Mouse (Mus musculus): ENCODE results near the gene Ptprj. TPM values are rescaled to one million over a fixed set of nuclear protein-coding genes. Genes with fewer than 3 reads are reported as not detected.
"Not testable (repeated sequence)": the region's sequence is repeated elsewhere in the genome, so short reads cannot be mapped to it uniquely, and the experiment has no call there.

Ptprj gene
- polyA plus RNA-seq, 1 experiment from 2014 or later: 2.9 TPM

DNA sequence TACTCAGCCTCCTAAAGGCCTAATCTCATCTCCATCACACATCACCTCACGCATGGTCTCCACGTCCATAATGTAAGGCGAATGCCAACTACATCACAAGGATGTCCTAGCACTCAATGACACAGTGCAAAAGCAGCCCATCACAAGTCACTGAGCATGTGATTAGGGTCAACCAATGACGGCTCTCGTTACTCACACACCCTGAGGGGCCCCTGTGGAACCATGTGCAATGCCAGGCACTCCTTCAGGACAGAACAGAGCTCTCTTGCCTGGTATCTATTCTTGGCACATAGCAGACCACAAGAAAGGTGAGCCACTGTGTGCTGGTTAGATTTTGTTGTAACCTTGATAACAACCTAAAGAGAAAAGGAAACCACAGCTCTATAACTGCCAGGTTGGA lies 116.7 kb downstream of the Ptprj start:
- H3K27ac ChIP-seq (ENCODE audit: low read depth, low read length): no peak overlapping the region
- ATAC-seq (ENCODE audit: low FRiP score): no peak
- H3K4me2 ChIP-seq (replicated peaks; ENCODE audit: low read depth, low read length): no peak overlapping the region
- H3K36me3 ChIP-seq (ENCODE audit: control insufficient read depth, insufficient read depth, low read length): no peaks in the 10 kb centered on the region
- H3K9ac ChIP-seq (ENCODE audit: low read depth, low read length): no peak overlapping the region
- H3K4me1 ChIP-seq (replicated peaks; ENCODE audit: control insufficient read depth, insufficient read depth, low read length): no peaks in the 10 kb centered on the region
- no peak for DNase-seq (ENCODE audit: low spot score)
- no peaks in the 10 kb centered on the region for H3K27me3 ChIP-seq (ENCODE audit: control insufficient read depth, insufficient read depth, low read length)
- 92% methylated on average over 5 of the region's 5 CpGs for WGBS
- no peak overlapping the region for H3K4me3 ChIP-seq (ENCODE audit: low read depth, low read length)
- H3K9me3 ChIP-seq (ENCODE audit: control insufficient read depth, low read length): no peaks in the 10 kb centered on the region

DNA sequence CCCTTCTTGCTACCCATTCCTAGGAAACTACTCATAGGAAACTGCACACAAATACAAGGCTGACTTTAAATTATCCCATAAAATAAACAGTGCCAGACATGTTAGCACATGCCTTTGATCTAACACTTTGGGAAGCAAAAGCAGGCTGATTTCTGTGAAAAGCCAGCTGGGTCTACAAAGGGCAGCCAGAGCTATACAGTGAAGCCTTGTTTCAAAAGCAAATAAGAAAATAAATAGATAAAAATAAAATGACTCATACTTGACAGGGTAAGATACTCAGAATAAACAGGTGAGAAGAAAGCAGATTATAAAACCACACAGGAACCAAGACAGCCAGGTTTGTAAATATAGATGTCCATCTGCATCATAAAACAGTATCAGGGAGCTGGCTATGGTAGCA lies 118.2 kb downstream of the Ptprj start:
- no peak overlapping the region for H3K9ac ChIP-seq (ENCODE audit: low read depth, low read length)
- H3K27ac ChIP-seq (ENCODE audit: low read depth, low read length): no peak overlapping the region
- H3K4me1 ChIP-seq (replicated peaks; ENCODE audit: control insufficient read depth, insufficient read depth, low read length): no peaks in the 10 kb centered on the region
- H3K4me2 ChIP-seq (replicated peaks; ENCODE audit: low read depth, low read length): no peak overlapping the region
- H3K9me3 ChIP-seq (ENCODE audit: control insufficient read depth, low read length): no peaks in the 10 kb centered on the region
- ATAC-seq (ENCODE audit: low FRiP score): no peak
- H3K27me3 ChIP-seq (ENCODE audit: control insufficient read depth, insufficient read depth, low read length): no peaks in the 10 kb centered on the region
- H3K36me3 ChIP-seq (ENCODE audit: control insufficient read depth, insufficient read depth, low read length): no peaks in the 10 kb centered on the region
- no peak overlapping the region for H3K4me3 ChIP-seq (ENCODE audit: low read depth, low read length)
- DNase-seq (ENCODE audit: low spot score): no peak

DNA sequence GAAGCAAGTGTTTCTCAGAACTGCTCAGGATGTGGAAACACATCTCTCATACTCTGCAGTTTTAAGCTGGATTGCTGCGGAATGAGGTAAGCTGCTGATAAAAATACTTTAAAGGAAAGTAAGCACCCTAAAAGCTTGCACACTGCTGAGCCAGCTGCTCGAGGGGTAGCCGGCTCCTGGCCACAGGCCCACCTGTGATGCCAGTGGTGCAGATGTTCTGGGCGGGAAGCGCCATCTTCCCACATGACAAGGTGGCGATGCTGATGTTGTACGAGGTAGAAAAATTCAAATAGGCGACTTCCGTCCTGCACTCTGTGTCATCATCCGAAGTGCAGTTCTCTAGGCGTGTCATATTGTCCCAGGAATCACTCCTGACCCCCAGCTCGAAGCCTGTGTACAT lies 122.5 kb downstream of the Ptprj start:
- H3K4me1 ChIP-seq (replicated peaks; ENCODE audit: control insufficient read depth, insufficient read depth, low read length): no peaks in the 10 kb centered on the region
- DNase-seq (ENCODE audit: low spot score) (no peak), ATAC-seq (ENCODE audit: low FRiP score) (no peak)
- no peak overlapping the region for H3K4me2 ChIP-seq (replicated peaks; ENCODE audit: low read depth, low read length)
- no peak overlapping the region for H3K9ac ChIP-seq (ENCODE audit: low read depth, low read length)
- 91% methylated on average over 12 of the region's 12 CpGs for WGBS
- H3K4me3 ChIP-seq (ENCODE audit: low read depth, low read length): no peak overlapping the region
- H3K27me3 ChIP-seq (ENCODE audit: control insufficient read depth, insufficient read depth, low read length): no peaks in the 10 kb centered on the region
- no peaks in the 10 kb centered on the region for H3K36me3 ChIP-seq (ENCODE audit: control insufficient read depth, insufficient read depth, low read length)
- no peak overlapping the region for H3K27ac ChIP-seq (ENCODE audit: low read depth, low read length)
- H3K9me3 ChIP-seq (ENCODE audit: control insufficient read depth, low read length): no peaks in the 10 kb centered on the region

GRCm38 (mm10) chr2:90452380-90452779 lies 128.1 kb downstream of the Ptprj start:
- H3K4me1 ChIP-seq (replicated peaks; ENCODE audit: control insufficient read depth, insufficient read depth, low read length): no peaks in the 10 kb centered on the region
- H3K9ac ChIP-seq (ENCODE audit: low read depth, low read length): no peak overlapping the region
- H3K9me3 ChIP-seq (ENCODE audit: control insufficient read depth, low read length): no peaks in the 10 kb centered on the region
- ATAC-seq (ENCODE audit: low FRiP score): no peak
- H3K4me3 ChIP-seq (ENCODE audit: low read depth, low read length): no peak overlapping the region
- WGBS: 88% methylated on average over 3 of the region's 3 CpGs
- H3K27ac ChIP-seq (ENCODE audit: low read depth, low read length): no peak overlapping the region
- DNase-seq (ENCODE audit: low spot score): no peak
- no peaks in the 10 kb centered on the region for H3K27me3 ChIP-seq (ENCODE audit: control insufficient read depth, insufficient read depth, low read length)
- H3K4me2 ChIP-seq (replicated peaks; ENCODE audit: low read depth, low read length): no peak overlapping the region
- no peaks in the 10 kb centered on the region for H3K36me3 ChIP-seq (ENCODE audit: control insufficient read depth, insufficient read depth, low read length)

- Histone ChIP-seq H3K27me3 (ENCODE audit: control insufficient read depth, insufficient read depth, low read length) (no peaks in the 10 kb centered on the region), H3K9ac (ENCODE audit: low read depth, low read length) (no peak overlapping the region), H3K4me2 (replicated peaks; ENCODE audit: low read depth, low read length) (no peak overlapping the region), H3K27ac (ENCODE audit: low read depth, low read length) (no peak overlapping the region), H3K4me1 (replicated peaks; ENCODE audit: control insufficient read depth, insufficient read depth, low read length) (no peaks in the 10 kb centered on the region), H3K36me3 (ENCODE audit: control insufficient read depth, insufficient read depth, low read length) (no peaks in the 10 kb centered on the region), H3K4me3 (ENCODE audit: low read depth, low read length) (no peak overlapping the region), H3K9me3 (ENCODE audit: control insufficient read depth, low read length) (no peaks in the 10 kb centered on the region)
- no peak for ATAC-seq (ENCODE audit: low FRiP score)
- 89% methylated on average over 15 of the region's 15 CpGs for WGBS
- no peak for DNase-seq (ENCODE audit: low spot score)
These were observed 131.3 kb downstream of the Ptprj start for GRCm38 (mm10) chr2:90448967-90449740.

DNA sequence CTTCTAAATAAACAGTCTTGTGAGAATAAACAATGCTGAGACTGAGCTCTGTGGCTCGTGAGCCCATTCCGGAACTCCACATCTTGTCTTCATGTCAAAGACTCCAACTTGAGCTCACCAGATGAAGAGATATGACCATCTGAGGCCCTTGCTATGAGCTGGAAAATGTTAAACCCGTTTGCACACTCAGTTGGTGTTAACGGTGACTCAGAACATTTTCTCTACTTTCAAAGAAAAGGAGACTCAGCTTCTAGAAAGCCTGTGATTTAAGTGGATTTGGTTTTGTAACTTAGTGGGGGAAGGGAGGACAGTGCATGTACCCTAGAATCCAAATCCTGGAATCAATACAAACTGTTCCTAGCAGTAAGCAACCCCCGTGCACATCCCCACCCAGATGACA lies 136.6 kb downstream of the Ptprj start:
- WGBS: 93% methylated on average over 5 of the region's 5 CpGs
- ATAC-seq (ENCODE audit: low FRiP score) (no peak), DNase-seq (ENCODE audit: low spot score) (no peak)
- no peaks in the 10 kb centered on the region for H3K4me1 ChIP-seq (replicated peaks; ENCODE audit: control insufficient read depth, insufficient read depth, low read length)
- H3K27me3 ChIP-seq (ENCODE audit: control insufficient read depth, insufficient read depth, low read length): no peaks in the 10 kb centered on the region
- no peak overlapping the region for H3K4me2 ChIP-seq (replicated peaks; ENCODE audit: low read depth, low read length)
- H3K27ac ChIP-seq (ENCODE audit: low read depth, low read length): no peak overlapping the region
- no peak overlapping the region for H3K9ac ChIP-seq (ENCODE audit: low read depth, low read length)
- no peaks in the 10 kb centered on the region for H3K9me3 ChIP-seq (ENCODE audit: control insufficient read depth, low read length)
- no peaks in the 10 kb centered on the region for H3K36me3 ChIP-seq (ENCODE audit: control insufficient read depth, insufficient read depth, low read length)
- H3K4me3 ChIP-seq (ENCODE audit: low read depth, low read length): no peak overlapping the region

GRCm38 (mm10) chr2:90441811-90442210 lies 138.6 kb downstream of the Ptprj start:
- not testable (repeated sequence) for H3K36me3 ChIP-seq (ENCODE audit: control insufficient read depth, insufficient read depth, low read length); H3K4me1 ChIP-seq (replicated peaks; ENCODE audit: control insufficient read depth, insufficient read depth, low read length); H3K4me3 ChIP-seq (ENCODE audit: low read depth, low read length); H3K9ac ChIP-seq (ENCODE audit: low read depth, low read length); DNase-seq (ENCODE audit: low spot score); ATAC-seq (ENCODE audit: low FRiP score); H3K9me3 ChIP-seq (ENCODE audit: control insufficient read depth, low read length); H3K4me2 ChIP-seq (replicated peaks; ENCODE audit: low read depth, low read length); H3K27me3 ChIP-seq (ENCODE audit: control insufficient read depth, insufficient read depth, low read length); H3K27ac ChIP-seq (ENCODE audit: low read depth, low read length)
- WGBS: 47% methylated on average over 4 of the region's 4 CpGs

- peak; percentile 55; the same call in 1 of the 2 replicates for ATAC-seq (ENCODE audit: low FRiP score)
- not testable (repeated sequence) for H3K4me1 ChIP-seq (replicated peaks; ENCODE audit: control insufficient read depth, insufficient read depth, low read length); H3K4me2 ChIP-seq (replicated peaks; ENCODE audit: low read depth, low read length); H3K27ac ChIP-seq (ENCODE audit: low read depth, low read length); H3K9ac ChIP-seq (ENCODE audit: low read depth, low read length); DNase-seq (ENCODE audit: low spot score); H3K9me3 ChIP-seq (ENCODE audit: control insufficient read depth, low read length); H3K4me3 ChIP-seq (ENCODE audit: low read depth, low read length); H3K27me3 ChIP-seq (ENCODE audit: control insufficient read depth, insufficient read depth, low read length); H3K36me3 ChIP-seq (ENCODE audit: control insufficient read depth, insufficient read depth, low read length)
These were observed 140.3 kb downstream of the Ptprj start for GRCm38 (mm10) chr2:90440169-90440568.

GRCm38 (mm10) chr2:90437453-90437852 lies 143.0 kb downstream of the Ptprj start:
- not testable (repeated sequence) for H3K4me3 ChIP-seq (ENCODE audit: low read depth, low read length); H3K9ac ChIP-seq (ENCODE audit: low read depth, low read length); H3K27ac ChIP-seq (ENCODE audit: low read depth, low read length); H3K36me3 ChIP-seq (ENCODE audit: control insufficient read depth, insufficient read depth, low read length); DNase-seq (ENCODE audit: low spot score); H3K4me2 ChIP-seq (replicated peaks; ENCODE audit: low read depth, low read length); H3K4me1 ChIP-seq (replicated peaks; ENCODE audit: control insufficient read depth, insufficient read depth, low read length); H3K9me3 ChIP-seq (ENCODE audit: control insufficient read depth, low read length); ATAC-seq (ENCODE audit: low FRiP score); H3K27me3 ChIP-seq (ENCODE audit: control insufficient read depth, insufficient read depth, low read length)
- 96% methylated on average over 1 of the region's 5 CpGs for WGBS

Data from hindbrain, embryonic 11.5 days (tissue).